Mouse (Mus musculus) MEL (cell line): ENCODE measurements at regions not wholly inside any gene's neighbourhood (a gene's known extent, or its start where the extent isn't known, plus 50 kb on each side); places are given as distances from the start of the nearest gene placed in this dataset.

Experiments
- DNase-seq: peaks from one replicate; pipeline ENCODE4 v3.0.0; 2011; ENCODE audit warnings: low read depth, low spot score
- H3K27ac ChIP-seq: 2 replicates; pipeline ENCODE4 v1.5.1; 2012; ENCODE audit warnings: low read depth, mild to moderate bottlenecking, control low read depth, low read length, moderate library complexity; ENCODE audit not compliant: control insufficient read depth
- H3K27me3 ChIP-seq, 2 experiments: fragments of 150-350 bp in 1 of 2; sonication (generic) in 1 of 2; 2 replicates each; pipeline ENCODE4 v1.6.1; 2012; ENCODE audit warnings: low read length in 2 of 2, mild to moderate bottlenecking in 2 of 2, improper control_type of control experiment in 1 of 2, moderate library complexity in 1 of 2; ENCODE audit not compliant: insufficient read depth in 2 of 2, control insufficient read depth in 1 of 2
- H3K36me3 ChIP-seq, 2 experiments: 2 replicates each; pipeline ENCODE4 v1.6.1; 2012 to 2014; ENCODE audit warnings: low read length in 2 of 2, improper control_type of control experiment in 1 of 2, inconsistent platforms in 1 of 2, mild to moderate bottlenecking in 1 of 2; ENCODE audit not compliant: insufficient read depth in 2 of 2, control insufficient read depth in 1 of 2
- H3K4me1 ChIP-seq, 2 experiments: fragments of 150-350 bp in 1 of 2; sonication (generic) in 1 of 2; 2 replicates each; pipeline ENCODE4 v1.6.1; 2012; ENCODE audit warnings: low read length in 2 of 2, improper control_type of control experiment in 1 of 2, mild to moderate bottlenecking in 1 of 2; ENCODE audit not compliant: insufficient read depth in 2 of 2, control insufficient read depth in 1 of 2
- H3K4me3 ChIP-seq, 2 experiments: fragments of 150-350 bp in 1 of 2; sonication (generic) in 1 of 2; 2 replicates each; pipeline ENCODE4 v1.5.1; 2012; ENCODE audit warnings: low read depth in 2 of 2, low read length in 2 of 2, mild to moderate bottlenecking in 2 of 2, moderate library complexity in 2 of 2, control low read depth in 1 of 2, improper control_type of control experiment in 1 of 2; ENCODE audit not compliant: control insufficient read depth in 1 of 2, insufficient read depth in 1 of 2
- H3K79me2 ChIP-seq: 2 replicates; pipeline ENCODE4 v1.6.1; 2012; ENCODE audit warnings: mild to moderate bottlenecking, low read length, moderate library complexity; ENCODE audit not compliant: control insufficient read depth, poor library complexity, insufficient read depth
- H3K9ac ChIP-seq: 2 replicates; pipeline ENCODE4 v1.6.1; 2012; ENCODE audit warnings: low read depth, mild to moderate bottlenecking, control low read depth, low read length, moderate library complexity; ENCODE audit not compliant: control insufficient read depth, poor library complexity, severe bottlenecking
- H3K9me3 ChIP-seq: fragments of 150-350 bp; sonication (generic); replicated peaks from 2 replicates; pipeline ENCODE4 v1.6.1; 2012; ENCODE audit warnings: mild to moderate bottlenecking, low read length, improper control_type of control experiment, moderate library complexity; ENCODE audit not compliant: insufficient read depth
- CTCF ChIP-seq, 3 experiments: IDR thresholded peaks in 2 of 3; conservative IDR thresholded peaks in 1 of 3; 2 replicates each; pipeline ENCODE4 v1.5.1; 2011 to 2012; ENCODE audit warnings: low read length in 3 of 3, low read depth in 2 of 3, mild to moderate bottlenecking in 2 of 3, improper control_type of control experiment in 1 of 3, inconsistent platforms in 1 of 3, mixed read lengths in 1 of 3, moderate library complexity in 1 of 3; ENCODE audit not compliant: control insufficient read depth in 1 of 3, insufficient read depth in 1 of 3, poor library complexity in 1 of 3, severe bottlenecking in 1 of 3
- E2F4 ChIP-seq: IDR thresholded peaks from 2 replicates; pipeline ENCODE4 v1.6.1; 2011; ENCODE audit warnings: low read depth, low read length, improper control_type of control experiment, borderline replicate concordance
- ETS1 ChIP-seq: IDR thresholded peaks from 2 replicates; pipeline ENCODE4 v1.6.1; 2012; ENCODE audit warnings: low read depth, mild to moderate bottlenecking, inconsistent platforms, low read length, improper control_type of control experiment, moderate library complexity
- GATA1 ChIP-seq: IDR thresholded peaks from 2 replicates; pipeline ENCODE4 v1.6.1; 2011; ENCODE audit warnings: low read depth, low read length, improper control_type of control experiment
- JUND ChIP-seq: IDR thresholded peaks from 2 replicates; pipeline ENCODE4 v1.6.1; 2011; ENCODE audit warnings: low read depth, mild to moderate bottlenecking, improper control_type of control experiment, low read length
- KAT2A ChIP-seq: conservative IDR thresholded peaks from 2 replicates; pipeline ENCODE4 v1.6.1; 2012; ENCODE audit warnings: low read depth, low read length, improper control_type of control experiment, inconsistent platforms
- MAFK ChIP-seq: IDR thresholded peaks from 2 replicates; pipeline ENCODE4 v1.6.1; 2011; ENCODE audit warnings: low read depth, mild to moderate bottlenecking, low read length, improper control_type of control experiment, borderline replicate concordance
- MXI1 ChIP-seq: IDR thresholded peaks from 2 replicates; pipeline ENCODE4 v1.6.1; 2011; ENCODE audit warnings: mild to moderate bottlenecking, low read depth, low read length, improper control_type of control experiment
- MYC ChIP-seq: IDR thresholded peaks from 2 replicates; pipeline ENCODE4 v1.6.1; 2011; ENCODE audit warnings: low read depth, mild to moderate bottlenecking, low read length, improper control_type of control experiment, moderate library complexity
- NRF1 ChIP-seq: IDR thresholded peaks from 2 replicates; pipeline ENCODE4 v1.6.1; 2014; ENCODE audit warnings: low read depth, mild to moderate bottlenecking, inconsistent platforms, low read length, improper control_type of control experiment, moderate library complexity; ENCODE audit not compliant: poor library complexity, insufficient read depth, severe bottlenecking
- POLR2AphosphoS2 ChIP-seq: IDR thresholded peaks from 2 replicates; pipeline ENCODE4 v1.6.1; 2011; ENCODE audit warnings: low read length, improper control_type of control experiment
- RCOR1 ChIP-seq: IDR thresholded peaks from 2 replicates; pipeline ENCODE4 v1.6.1; 2012; ENCODE audit warnings: low read depth, mild to moderate bottlenecking, inconsistent platforms, low read length, improper control_type of control experiment
- SIN3A ChIP-seq: IDR thresholded peaks from 2 replicates; pipeline ENCODE4 v1.6.1; 2012; ENCODE audit warnings: low read length, improper control_type of control experiment, inconsistent platforms
- SMC3 ChIP-seq: IDR thresholded peaks from 2 replicates; pipeline ENCODE4 v1.6.1; 2011; ENCODE audit warnings: low read depth, low read length, improper control_type of control experiment
- TBP ChIP-seq: IDR thresholded peaks from 2 replicates; pipeline ENCODE4 v1.8.0; 2011; ENCODE audit warnings: low read depth, low read length, improper control_type of control experiment
- UBTF ChIP-seq: IDR thresholded peaks from 2 replicates; pipeline ENCODE4 v1.6.1; 2012; ENCODE audit warnings: low read depth, mild to moderate bottlenecking, inconsistent platforms, low read length, improper control_type of control experiment, moderate library complexity, borderline replicate concordance; ENCODE audit not compliant: insufficient read depth
- ZC3H11A ChIP-seq: IDR thresholded peaks from 2 replicates; pipeline ENCODE4 v1.6.1; 2012; ENCODE audit warnings: low read depth, mild to moderate bottlenecking, inconsistent platforms, low read length, improper control_type of control experiment
- ZNF384 ChIP-seq: IDR thresholded peaks from 2 replicates; pipeline ENCODE4 v1.6.1; 2012; ENCODE audit warnings: low read depth, mild to moderate bottlenecking, inconsistent platforms, low read length, improper control_type of control experiment

- H3K79me2 ChIP-seq: no peaks in the 10 kb centered on the region
These were observed 194.1 kb upstream of the Jag1 start for GRCm38 (mm10) chr2:137310511-137310910.

GRCm38 (mm10) chr2:137308116-137308515 is 191.7 kb upstream of the Jag1 start:
- H3K36me3 ChIP-seq: no peaks in the 10 kb centered on the region
- no peaks in the 10 kb centered on the region for H3K9me3 ChIP-seq
- no peaks in the 10 kb centered on the region for H3K79me2 ChIP-seq
- H3K4me1 ChIP-seq: no peaks in the 10 kb centered on the region
- H3K27me3 ChIP-seq: no peaks in the 10 kb centered on the region
- no peak overlapping the region for H3K4me3 ChIP-seq
- H3K9ac ChIP-seq: no peak overlapping the region
- no peak overlapping the region for H3K27ac ChIP-seq
- TF ChIP-seq UBTF: no peak
- no peak for TF ChIP-seq MXI1
- no peak for TF ChIP-seq POLR2AphosphoS2
- no peak for TF ChIP-seq E2F4
- no peak for TF ChIP-seq TBP
- no peak for TF ChIP-seq SMC3
- TF ChIP-seq KAT2A: no peak
- no peak for TF ChIP-seq NRF1
- TF ChIP-seq CTCF (IDR thresholded peaks at IDR 0.05 in 2 of 3, conservative IDR thresholded peaks at IDR 0.05 in 1 of 3; ENCODE audit: control insufficient read depth in 1 of 3, insufficient read depth in 1 of 3, low read depth in 2 of 3, low read length in 3 of 3, poor library complexity in 1 of 3, severe bottlenecking in 1 of 3): no peak
- TF ChIP-seq MAFK: no peak
- TF ChIP-seq ETS1: no peak
- TF ChIP-seq JUND: no peak
- TF ChIP-seq SIN3A: no peak
- no peak for TF ChIP-seq RCOR1
- TF ChIP-seq ZNF384: no peak
- no peak for DNase-seq

More at GRCm38 (mm10) chr2:137310511-137310910, 194.1 kb upstream of the Jag1 start:
- no peaks in the 10 kb centered on the region for H3K4me1 ChIP-seq
- H3K36me3 ChIP-seq: no peaks in the 10 kb centered on the region
- H3K9me3 ChIP-seq: no peaks in the 10 kb centered on the region
- no peak overlapping the region for H3K27ac ChIP-seq
- no peak for TF ChIP-seq GATA1
- no peak for TF ChIP-seq POLR2AphosphoS2
- no peak for TF ChIP-seq MYC
- no peak for TF ChIP-seq ZC3H11A
- TF ChIP-seq RCOR1: no peak
- no peaks in the 10 kb centered on the region for H3K27me3 ChIP-seq
- DNase-seq: no peak
- no peak overlapping the region for H3K4me3 ChIP-seq
- H3K9ac ChIP-seq: no peak overlapping the region
